Mouse (Mus musculus): ENCODE results near the gene Arrb1. TPM values are rescaled to one million over a fixed set of nuclear protein-coding genes. Genes with fewer than 3 reads are reported as not detected.

Gene Arrb1
- total RNA-seq (2023), result 10 to 100 TPM; 68.0 to 69.2 TPM

GRCm38 (mm10) chr7:99534901-99535735 lies at the start of gene Arrb1:
Gene Arrb1, plus strand, starts transcription at chr7:99535466.

GRCm38 (mm10) chr7:99626376-99627270 lies 91.4 kb downstream of the Arrb1 start, which contains the start of gene Tpbgl:
Gene Tpbgl, minus strand, starts transcription at chr7:99627103.

Other genes starting within 250 kb of the Arrb1 start
- not detected for gene Serpinh1, start 182.2 kb upstream of the Arrb1 start, total RNA-seq (2023)
- gene Gdpd5, start 154.1 kb upstream of the Arrb1 start, total RNA-seq (2023), result 1 to 10 TPM; 2.6 to 4.0 TPM
- gene Klhl35, start 69.5 kb upstream of the Arrb1 start, total RNA-seq (2023), result 1 to 10 TPM; 1.4 to 1.8 TPM
- gene Rps3, start 51.7 kb upstream of the Arrb1 start, total RNA-seq (2023), result 1,000 to 10,000 TPM; 1,157 to 1,170 TPM
- under 1 TPM in 1 of 2 experiments, not detected in 1; 0.29 TPM for gene Tpbgl, start 91.6 kb downstream of the Arrb1 start, total RNA-seq (2023)
- 1 to 10 TPM in 1 of 2 experiments, under 1 TPM in 1; 0.15 to 1.5 TPM for gene Slco2b1, start 175.9 kb downstream of the Arrb1 start, total RNA-seq (2023)
- not detected for gene Olfr520, start 194.8 kb downstream of the Arrb1 start, total RNA-seq (2023)
- not detected for gene Olfr521, start 228.0 kb downstream of the Arrb1 start, total RNA-seq (2023)